Mouse (Mus musculus) stomach, embryonic 15.5 days (tissue): ENCODE measurements around the gene Zic5. TPM values are rescaled to one million over a fixed set of nuclear protein-coding genes. Genes with fewer than 3 reads are reported as not detected.
A peak's percentile ranks its signal among the peaks of the same experiment; 100 is the strongest.

Experiments
- ATAC-seq: fragments of 200-750 bp; cut with Nextera tagmentation; 2 replicates; pipeline ENCODE4 v1.8.0; 2017; ENCODE audit warnings: low read depth, moderate number of reproducible peaks, moderate TSS enrichment; ENCODE audit not compliant: insufficient read depth, low FRiP score
- H3K27ac ChIP-seq: fragments of 300-500 bp; sonication (generic); 2 replicates; pipeline ENCODE4 v1.5.1; 2015; ENCODE audit warnings: mild to moderate bottlenecking, inconsistent platforms
- H3K27me3 ChIP-seq: fragments of 300-500 bp; sonication (generic); replicated peaks from 2 replicates; pipeline ENCODE4 v1.6.1; 2015; ENCODE audit warnings: inconsistent platforms
- H3K36me3 ChIP-seq: fragments of 300-500 bp; sonication (generic); 2 replicates; pipeline ENCODE4 v1.6.1; 2015; ENCODE audit warnings: inconsistent platforms
- H3K4me1 ChIP-seq: fragments of 300-500 bp; sonication (generic); 2 replicates; pipeline ENCODE4 v1.6.1; 2015; ENCODE audit warnings: inconsistent platforms
- H3K4me2 ChIP-seq: fragments of 300-500 bp; sonication (generic); 2 replicates; pipeline ENCODE4 v1.6.1; 2015; ENCODE audit warnings: mild to moderate bottlenecking, inconsistent platforms
- H3K4me3 ChIP-seq: fragments of 300-500 bp; sonication (generic); replicated peaks from 2 replicates; pipeline ENCODE4 v1.5.1; 2015; ENCODE audit warnings: inconsistent platforms
- H3K9ac ChIP-seq: fragments of 300-500 bp; sonication (generic); 2 replicates; pipeline ENCODE4 v1.6.1; 2015; ENCODE audit warnings: inconsistent platforms
- H3K9me3 ChIP-seq: fragments of 300-500 bp; sonication (generic); 2 replicates; pipeline ENCODE4 v1.6.1; 2016; ENCODE audit warnings: inconsistent platforms
- WGBS: fragments of 180-500 bp; shearing (Covaris S2); methylation state at CpG from one replicate; pipeline ENCODE4 v1.1.7; 2015; 5-methylcytosine and 5-hydroxymethylcytosine counted together
- polyA plus RNA-seq: library from polyadenylated mRNA; unstranded; fragments of >200 nt; fragmentation: Nextera tagmentation; extraction: Ambion mirVana; gene quantifications from 2 replicates; pipeline ENCODE4 v1.2.1, GENCODE M21; 2015

The Zic5 gene
- not detected in 2 replicates for polyA plus RNA-seq

DNA sequence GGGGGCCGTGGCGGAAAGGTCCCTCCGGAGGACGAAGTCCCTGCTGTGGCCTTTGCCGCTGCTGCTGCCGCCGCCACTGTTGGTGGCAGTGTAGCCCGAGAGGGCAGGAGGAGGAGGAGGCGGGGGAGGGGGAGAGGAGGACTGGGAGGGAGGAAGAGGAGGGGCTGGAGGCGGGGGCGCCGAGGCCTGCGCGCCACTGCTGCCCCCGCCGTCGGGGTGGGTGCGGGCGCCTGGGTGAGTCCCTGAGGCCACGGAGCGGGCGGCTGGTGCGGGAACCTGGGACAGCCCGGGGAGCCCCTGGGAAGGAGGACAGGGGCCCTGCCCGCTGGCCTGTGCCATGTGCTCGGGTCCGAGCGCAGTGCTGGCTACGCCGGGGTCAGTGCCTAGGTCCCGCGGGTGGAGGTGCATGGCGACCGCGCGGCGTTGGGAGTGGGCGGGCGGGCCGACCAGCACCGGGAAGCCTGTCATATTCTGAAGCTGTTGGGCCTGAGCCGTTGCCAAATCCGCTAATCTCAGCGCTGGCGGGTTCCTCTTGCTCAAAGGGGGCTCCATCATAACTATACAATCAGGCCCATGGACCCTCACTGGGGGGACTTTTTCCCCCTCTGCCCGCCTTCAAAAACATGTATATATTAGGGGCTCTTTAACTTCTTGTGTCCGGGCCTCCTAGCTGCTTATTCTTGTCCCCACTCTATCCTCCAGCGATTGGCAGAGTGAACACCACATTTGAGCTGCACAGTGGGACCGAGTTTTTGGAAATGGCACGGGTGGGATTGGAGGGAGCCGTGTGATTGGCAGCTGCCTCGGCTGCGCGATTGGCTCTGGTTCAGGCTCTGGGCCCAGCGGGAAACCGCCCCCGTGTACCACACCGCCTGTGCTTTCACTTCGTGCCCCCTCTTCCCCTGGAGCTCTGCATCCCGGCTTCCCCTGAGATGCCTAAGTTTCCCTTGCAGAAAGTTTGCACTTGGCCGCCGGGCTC lies at the start of gene Zic5:
Gene Zic5 (minus strand): TSS at position 915 of the 979 bp plus-strand sequence.
- H3K9me3 ChIP-seq = no peaks in the 10 kb centered on the region
- H3K27me3 ChIP-seq = peaks cover 92% of the 10 kb centered on the region
- peak; percentile 50; the same call in 1 of the 2 replicates for ATAC-seq
- H3K9ac ChIP-seq = no peak within 1 kb of the TSS
- under 1% methylated on average over 56 of the region's 62 CpGs for WGBS
- no peak within 1 kb of the TSS for H3K27ac ChIP-seq
- H3K4me2 ChIP-seq = peak within 1 kb of the TSS; percentile 95
- peaks cover 23% of the 10 kb centered on the region for H3K4me1 ChIP-seq
- no peaks in the 10 kb centered on the region for H3K36me3 ChIP-seq
- H3K4me3 ChIP-seq = peak within 1 kb of the TSS; percentile 48

DNA sequence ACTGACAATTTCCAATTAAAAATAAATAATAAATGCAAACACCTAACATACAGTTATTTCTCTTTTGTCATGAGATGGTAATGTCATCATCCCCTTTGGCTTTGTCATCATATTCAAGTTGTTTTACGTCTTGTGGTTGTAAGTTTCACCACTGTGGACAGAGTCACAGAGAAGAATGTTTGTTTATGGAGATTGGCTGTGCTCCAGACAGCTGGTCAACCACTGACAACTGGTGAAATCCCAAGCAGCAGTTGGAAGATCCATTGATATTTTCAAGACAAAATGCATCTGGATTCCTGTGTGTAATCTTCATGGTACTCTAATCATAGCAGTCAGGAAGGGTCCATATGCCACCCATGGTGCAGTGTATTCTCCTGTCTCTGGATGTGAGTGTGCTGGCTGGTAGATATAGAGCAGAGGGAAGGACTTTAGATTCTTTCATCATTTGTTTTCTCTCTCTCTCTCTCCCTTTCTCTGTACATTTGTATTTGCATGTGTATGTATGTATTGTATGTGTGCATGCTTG lies 48.1 kb upstream of the Zic5 start:
- Histone ChIP-seq H3K9ac (no peak overlapping the region), H3K4me1 (no peaks in the 10 kb centered on the region), H3K9me3 (no peaks in the 10 kb centered on the region), H3K36me3 (no peaks in the 10 kb centered on the region), H3K27ac (no peak overlapping the region), H3K27me3 (no peaks in the 10 kb centered on the region), H3K4me3 (no peak overlapping the region), H3K4me2 (no peak overlapping the region)
- no peak for ATAC-seq
- 44% methylated on average over 1 of the region's 1 CpGs for WGBS

DNA sequence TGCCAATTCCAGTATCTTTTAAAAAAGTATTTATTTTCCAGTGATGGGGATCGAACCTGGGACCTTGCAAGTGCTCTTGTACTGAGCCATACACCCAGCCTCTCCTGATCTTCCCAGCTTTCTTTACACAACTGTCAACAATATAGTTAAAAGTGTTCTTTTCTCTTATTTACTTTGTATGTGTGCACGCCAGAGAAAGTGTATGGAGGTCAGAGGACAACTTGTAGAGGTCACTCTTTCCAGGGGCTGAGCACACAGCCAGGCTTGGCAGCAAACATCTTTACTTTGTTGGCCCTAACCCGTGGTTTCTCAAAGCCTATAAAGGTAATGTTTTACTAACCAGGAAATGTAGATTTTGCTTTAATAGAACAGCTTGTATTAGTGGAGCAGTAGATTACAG lies 46.0 kb upstream of the Zic5 start:
- no peak overlapping the region for H3K4me2 ChIP-seq
- H3K4me1 ChIP-seq = no peaks in the 10 kb centered on the region
- H3K9ac ChIP-seq = no peak overlapping the region
- peak; percentile 78 for ATAC-seq
- no peaks in the 10 kb centered on the region for H3K36me3 ChIP-seq
- no peaks in the 10 kb centered on the region for H3K27me3 ChIP-seq
- H3K27ac ChIP-seq = no peak overlapping the region
- no peaks in the 10 kb centered on the region for H3K9me3 ChIP-seq
- no peak overlapping the region for H3K4me3 ChIP-seq
- WGBS = 43% methylated on average over 3 of the region's 3 CpGs

DNA sequence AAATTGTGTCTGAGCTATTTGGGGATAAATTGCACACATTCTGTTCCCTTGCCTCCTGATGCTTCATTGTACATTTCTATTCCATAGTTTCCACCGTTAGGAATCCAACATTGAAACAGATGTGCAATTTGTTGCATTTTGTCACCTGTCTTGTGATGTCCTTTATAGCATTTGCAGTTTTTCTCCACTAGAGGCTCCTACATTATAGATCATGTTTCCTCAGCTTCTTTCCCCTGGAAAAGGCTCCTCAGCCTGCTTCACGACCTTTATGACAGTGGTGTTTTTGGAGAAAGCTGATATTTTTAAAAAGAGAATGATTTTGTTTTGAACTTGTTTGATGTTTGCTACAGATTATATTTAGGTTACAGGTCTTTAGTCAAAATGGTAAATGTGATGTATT lies 43.6 kb upstream of the Zic5 start:
- ATAC-seq = no peak
- H3K9ac ChIP-seq = no peak overlapping the region
- no peak overlapping the region for H3K4me2 ChIP-seq
- H3K9me3 ChIP-seq = no peaks in the 10 kb centered on the region
- no peaks in the 10 kb centered on the region for H3K36me3 ChIP-seq
- H3K4me1 ChIP-seq = no peaks in the 10 kb centered on the region
- H3K4me3 ChIP-seq = no peak overlapping the region
- H3K27ac ChIP-seq = no peak overlapping the region
- WGBS = 22% methylated on average over 2 of the region's 2 CpGs
- no peaks in the 10 kb centered on the region for H3K27me3 ChIP-seq

DNA sequence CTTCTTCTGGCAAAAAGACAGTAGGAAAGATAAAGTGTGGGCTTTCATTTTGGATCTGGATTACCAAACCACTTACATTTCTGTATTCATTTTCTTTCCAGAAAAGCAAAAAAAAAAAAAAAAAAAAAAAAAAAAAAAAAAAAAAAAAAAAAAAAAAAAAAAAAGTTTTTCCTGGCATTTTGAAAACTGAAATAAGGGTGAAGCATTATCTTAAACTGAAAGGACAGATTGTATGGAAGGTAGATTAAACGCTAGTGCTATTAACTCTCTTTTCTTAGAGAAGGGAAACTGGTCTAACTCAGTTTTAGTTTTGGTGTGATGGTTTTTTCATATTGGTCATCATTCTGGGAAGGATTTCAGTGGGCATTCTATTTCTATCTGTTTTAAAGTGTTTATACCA lies 26.5 kb upstream of the Zic5 start:
- no peak overlapping the region for H3K9ac ChIP-seq
- ATAC-seq = no peak
- H3K4me3 ChIP-seq = no peak overlapping the region
- WGBS = 70% methylated on average over 1 of the region's 1 CpGs
- no peak overlapping the region for H3K27ac ChIP-seq
- H3K4me1 ChIP-seq = peaks cover 6% of the 10 kb centered on the region; the same call in 1 of the 2 replicates
- no peak overlapping the region for H3K4me2 ChIP-seq
- H3K9me3 ChIP-seq = no peaks in the 10 kb centered on the region
- no peaks in the 10 kb centered on the region for H3K36me3 ChIP-seq
- H3K27me3 ChIP-seq = peaks cover 45% of the 10 kb centered on the region

DNA sequence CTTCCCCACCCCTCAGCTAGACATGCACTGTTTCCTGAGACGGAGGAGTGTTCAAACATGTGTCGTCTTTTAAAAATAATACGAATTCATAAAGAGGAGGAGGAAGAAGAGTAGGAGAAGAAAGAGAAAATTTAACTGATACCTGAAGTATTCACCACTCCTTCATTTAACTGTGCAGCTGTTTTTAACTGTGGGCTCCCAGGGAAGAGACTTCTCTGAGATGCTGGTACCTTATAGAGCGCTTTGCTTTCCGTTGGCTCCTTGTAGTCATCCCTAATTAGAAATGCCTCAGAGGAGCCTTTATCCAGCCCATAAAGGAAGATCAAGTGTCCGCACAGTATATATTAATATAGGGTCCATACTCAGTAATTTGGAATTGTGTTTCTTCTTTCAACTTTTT lies 26.0 kb upstream of the Zic5 start:
- no peak overlapping the region for H3K4me3 ChIP-seq
- no peak overlapping the region for H3K4me2 ChIP-seq
- H3K9me3 ChIP-seq = no peaks in the 10 kb centered on the region
- H3K27me3 ChIP-seq = peaks cover 46% of the 10 kb centered on the region
- ATAC-seq = no peak
- H3K9ac ChIP-seq = no peak overlapping the region
- WGBS = 73% methylated on average over 6 of the region's 6 CpGs
- H3K27ac ChIP-seq = no peak overlapping the region
- no peaks in the 10 kb centered on the region for H3K36me3 ChIP-seq
- H3K4me1 ChIP-seq = peaks cover 6% of the 10 kb centered on the region; the same call in 1 of the 2 replicates

DNA sequence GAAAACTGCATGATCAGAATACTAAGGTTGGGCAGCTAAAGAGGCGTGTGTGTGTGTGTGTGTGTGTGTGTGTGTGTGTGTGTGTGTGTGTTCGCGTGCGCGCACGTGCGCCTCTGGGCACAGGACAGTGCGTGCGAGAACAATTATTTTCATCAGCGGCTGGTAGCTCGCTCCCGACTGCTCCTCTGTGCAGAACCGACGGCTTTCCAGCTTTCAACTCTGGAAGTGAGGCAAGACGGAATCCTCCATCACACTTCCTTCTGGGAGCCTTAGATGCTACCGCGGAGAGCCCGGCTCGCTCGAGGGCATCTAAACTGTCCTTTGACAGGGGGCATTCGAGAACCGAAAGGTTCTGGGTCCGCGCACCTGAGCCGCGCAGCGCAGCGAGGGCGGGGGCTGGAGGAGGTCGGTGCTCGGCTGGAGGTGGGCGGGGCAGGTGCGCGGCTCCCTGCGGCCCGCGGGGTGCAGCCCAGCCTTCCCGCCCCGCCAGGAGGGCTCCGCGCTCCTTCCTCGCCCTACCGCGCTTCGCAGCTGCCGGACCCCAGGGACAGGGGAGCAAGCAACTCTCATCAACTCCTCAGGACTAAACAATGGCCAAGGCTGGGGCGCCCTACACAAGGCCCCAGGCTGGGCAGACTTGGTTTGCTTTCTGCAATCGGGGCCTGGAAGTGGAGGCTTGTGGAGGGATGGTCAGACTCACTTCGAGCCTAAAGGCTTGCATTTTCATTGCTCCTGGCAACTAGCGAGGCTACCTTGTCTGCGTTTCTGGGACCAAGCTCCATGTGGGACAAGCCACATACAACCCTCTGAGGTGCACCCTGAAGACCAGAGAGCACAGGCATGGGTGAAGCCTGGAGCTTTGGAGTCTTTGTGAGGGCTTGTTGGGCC lies 25.2 kb upstream of the Zic5 start, which contains the start of gene Gm10837:
Gene Gm10837 (plus strand): TSS at position 146 of the 888 bp plus-strand sequence.
- Histone ChIP-seq H3K4me3 (peak within 1 kb of the TSS; percentile 19), H3K27ac (no peak within 1 kb of the TSS), H3K4me2 (peak within 1 kb of the TSS; percentile 50), H3K9me3 (no peaks in the 10 kb centered on the region), H3K9ac (no peak within 1 kb of the TSS), H3K27me3 (peaks cover 55% of the 10 kb centered on the region), H3K36me3 (no peaks in the 10 kb centered on the region), H3K4me1 (peaks cover 6% of the 10 kb centered on the region; the same call in 1 of the 2 replicates)
- WGBS = 2% methylated on average over 51 of the region's 51 CpGs
- 0 out of 2 replicates have a peak, but pooled peaks have one; percentile 39 for ATAC-seq

DNA sequence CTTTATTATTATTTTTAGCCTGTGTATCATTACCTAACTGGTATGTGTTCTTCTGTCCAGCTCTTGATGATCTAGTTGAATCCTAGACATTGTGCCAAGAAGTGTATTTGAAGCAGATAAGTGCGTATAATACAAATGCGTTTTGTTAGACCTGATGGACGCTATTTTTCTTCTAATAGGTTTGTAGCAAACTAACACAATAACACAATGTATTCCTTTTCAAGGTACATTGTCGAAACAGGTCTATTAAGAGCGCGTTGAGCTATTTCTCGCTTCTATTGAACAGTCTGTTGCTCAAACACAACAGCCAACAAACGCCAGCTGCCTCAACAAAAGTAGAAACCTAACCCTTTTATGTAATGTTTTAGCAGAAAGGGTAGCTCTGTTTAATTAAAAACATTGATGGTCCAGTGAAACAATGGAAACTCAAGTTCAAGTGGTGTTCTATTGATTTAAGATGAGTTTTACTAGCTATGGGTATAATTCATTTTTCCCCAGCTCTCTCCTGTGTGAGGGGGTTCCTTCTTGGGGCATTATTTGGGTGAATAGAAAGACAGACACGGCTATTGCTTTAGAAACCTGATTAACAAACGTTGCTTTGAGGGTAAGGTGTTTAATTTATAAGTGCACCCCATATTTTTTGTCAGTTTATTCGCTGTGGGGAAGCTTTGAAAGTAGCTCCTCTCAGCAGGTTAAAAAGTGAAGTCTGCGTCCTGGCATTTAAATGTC lies 24.4 kb upstream of the Zic5 start:
- no peak overlapping the region for H3K4me2 ChIP-seq
- H3K9ac ChIP-seq = no peak overlapping the region
- peaks cover 63% of the 10 kb centered on the region for H3K27me3 ChIP-seq
- WGBS = 6% methylated on average over 12 of the region's 12 CpGs
- peaks cover 6% of the 10 kb centered on the region; the same call in 1 of the 2 replicates for H3K4me1 ChIP-seq
- no peak for ATAC-seq
- H3K36me3 ChIP-seq = no peaks in the 10 kb centered on the region
- H3K4me3 ChIP-seq = no peak overlapping the region
- no peak overlapping the region for H3K27ac ChIP-seq
- no peaks in the 10 kb centered on the region for H3K9me3 ChIP-seq

DNA sequence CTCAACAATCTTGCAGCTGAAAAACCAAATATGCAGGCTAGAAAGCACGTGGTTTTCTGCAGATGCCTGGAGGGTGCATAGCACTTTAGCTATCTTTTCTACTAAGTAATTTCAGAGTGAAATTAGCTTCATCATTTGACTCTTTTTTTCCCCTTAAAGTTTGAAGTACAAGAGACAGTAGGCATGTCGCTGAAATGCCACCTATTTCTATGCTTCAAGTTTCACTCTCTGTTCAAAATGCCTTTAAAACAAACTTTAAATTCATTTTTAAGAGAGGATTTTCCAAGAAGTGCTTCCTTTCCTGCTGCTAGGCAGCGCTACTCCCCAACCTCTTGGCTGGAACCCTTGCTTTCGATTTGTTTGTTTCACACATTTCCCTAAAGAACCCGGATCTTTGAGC lies 23.6 kb upstream of the Zic5 start:
- Histone ChIP-seq H3K4me3 (no peak overlapping the region), H3K4me1 (peaks cover 6% of the 10 kb centered on the region; the same call in 1 of the 2 replicates), H3K27ac (no peak overlapping the region), H3K9ac (no peak overlapping the region), H3K36me3 (no peaks in the 10 kb centered on the region), H3K9me3 (no peaks in the 10 kb centered on the region), H3K27me3 (peaks cover 67% of the 10 kb centered on the region), H3K4me2 (no peak overlapping the region)
- WGBS = under 1% methylated on average over 5 of the region's 5 CpGs
- no peak for ATAC-seq

DNA sequence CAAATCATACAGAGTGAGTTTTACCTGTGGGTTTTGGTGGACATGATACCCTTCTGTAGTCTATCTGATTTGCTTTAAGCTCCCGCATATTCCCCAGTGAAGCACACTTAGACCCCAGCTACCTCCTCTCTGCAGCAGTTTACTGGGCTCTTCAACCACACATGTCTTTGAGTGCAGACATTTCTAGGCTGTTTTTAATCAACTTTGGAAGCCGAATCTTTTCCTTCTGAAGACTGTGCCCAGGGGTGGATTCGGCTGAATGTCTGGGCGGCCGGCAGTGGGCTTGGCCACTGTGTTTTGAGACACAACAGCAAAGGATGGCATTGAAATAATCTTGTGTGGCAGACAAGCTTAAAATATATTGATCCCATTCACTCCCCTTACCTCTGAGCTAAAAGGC lies 21.9 kb upstream of the Zic5 start:
- Histone ChIP-seq H3K4me2 (no peak overlapping the region), H3K4me1 (peaks cover 6% of the 10 kb centered on the region; the same call in 1 of the 2 replicates), H3K9ac (no peak overlapping the region), H3K27me3 (peaks cover 70% of the 10 kb centered on the region), H3K36me3 (no peaks in the 10 kb centered on the region), H3K4me3 (no peak overlapping the region), H3K9me3 (no peaks in the 10 kb centered on the region), H3K27ac (no peak overlapping the region)
- no peak for ATAC-seq
- WGBS = 7% methylated on average over 5 of the region's 5 CpGs

DNA sequence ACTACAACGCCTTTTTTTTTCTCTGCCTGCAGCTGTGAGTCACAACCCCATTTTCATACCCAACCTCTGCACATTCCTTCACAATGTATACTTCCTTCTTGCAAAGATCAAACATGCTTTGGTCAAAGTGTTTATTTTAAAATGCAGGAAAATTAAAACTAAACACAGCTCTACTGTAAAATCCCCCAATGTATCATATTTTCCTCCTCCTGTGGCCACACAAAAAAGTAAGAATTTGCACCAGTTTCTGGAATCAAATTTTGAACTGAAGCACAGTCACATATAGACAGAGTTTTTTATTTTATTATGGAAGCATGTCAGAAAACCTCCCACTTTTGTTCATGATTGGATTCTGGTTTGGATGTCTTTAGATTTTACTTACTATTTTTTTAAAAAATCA lies 21.1 kb upstream of the Zic5 start:
- no peak overlapping the region for H3K9ac ChIP-seq
- 18% methylated on average over 1 of the region's 1 CpGs for WGBS
- no peak overlapping the region for H3K27ac ChIP-seq
- peaks cover 75% of the 10 kb centered on the region for H3K27me3 ChIP-seq
- no peak for ATAC-seq
- no peak overlapping the region for H3K4me2 ChIP-seq
- H3K4me3 ChIP-seq = no peak overlapping the region
- peaks cover 6% of the 10 kb centered on the region; the same call in 1 of the 2 replicates for H3K4me1 ChIP-seq
- H3K9me3 ChIP-seq = no peaks in the 10 kb centered on the region
- H3K36me3 ChIP-seq = no peaks in the 10 kb centered on the region
